ENCODE assay signal across 15 mouse cellular contexts in genomic region chr13:58189473-58189872, GRCm38 (mm10). TPM values are rescaled to one million over a fixed set of nuclear protein-coding genes. Genes with fewer than 3 reads are reported as not detected.
DNase-seq lines count a peak whose midpoint lies in the region; ATAC-seq and TF ChIP-seq lines count a peak whose summit lies in the region.
"Had no signal": no experiment of that assay in that cellular context is flagged by ENCODE, and none has a peak within 500 bp of the region (broad histone marks: within the 10 kb centered on the region; RNA-seq: fewer than 3 reads in every experiment).

No protein-coding gene starts in this region.

- no peak for TF ChIP-seq CTCF in stomach, postnatal 0 days (IDR thresholded peaks at IDR 0.05; ENCODE audit: low read depth)
- no peak for TF ChIP-seq CTCF in gastrocnemius, adult 2 months (IDR thresholded peaks at IDR 0.05)

- no peak for ATAC-seq in forebrain, embryonic 13.5 days
- ATAC-seq in forebrain, embryonic 12.5 days (ENCODE audit: low FRiP score) = no peak
- peak; percentile 61 for ATAC-seq in liver, embryonic 15.5 days (ENCODE audit: insufficient read depth)
- no peak for ATAC-seq in liver, embryonic 12.5 days
- ATAC-seq in stomach, postnatal 0 days (ENCODE audit: low FRiP score, low TSS enrichment) = peak; percentile 60; the same call in 1 of the 2 replicates

- intact Hi-C loops in gastrocnemius, adult 2 months (cut with DNase I) = no loop called here

- H3K27me3 ChIP-seq in forebrain, embryonic 13.5 days = no peaks in the 10 kb centered on the region
- H3K27me3 ChIP-seq in forebrain, embryonic 12.5 days = no peaks in the 10 kb centered on the region
- H3K27me3 ChIP-seq in liver, embryonic 15.5 days = no peaks in the 10 kb centered on the region
- no peaks in the 10 kb centered on the region for H3K27me3 ChIP-seq in liver, embryonic 12.5 days (replicated peaks)
- no peaks in the 10 kb centered on the region for H3K27me3 ChIP-seq in stomach, postnatal 0 days (ENCODE audit: control insufficient read depth, insufficient read depth, low read length)
- H3K27me3 ChIP-seq: heart, embryonic 13.5 days; hindbrain, embryonic 12.5 days had no signal

- no peak for TF ChIP-seq EP300 in stomach, postnatal 0 days (optimal IDR thresholded peaks at IDR 0.05)

- DNase-seq in left cerebral cortex, adult 18-20 months (ENCODE audit: low spot score in 2 of 2) = peak; percentile 17 to 49
- no peak for DNase-seq in stomach, postnatal 0 days (ENCODE audit: low spot score)
- no peak for DNase-seq in cerebellum, adult 9-10 months
- DNase-seq in gastrocnemius, adult 2 months = no peak
- DNase-seq: cerebellum, adult 2 months; lung, postnatal 10 days; thymus, adult 18-20 months had no signal

- no peak overlapping the region for H3K4me2 ChIP-seq in forebrain, embryonic 13.5 days
- H3K4me2 ChIP-seq in forebrain, embryonic 12.5 days = no peak overlapping the region
- H3K4me2 ChIP-seq in liver, embryonic 15.5 days = no peak overlapping the region
- no peak overlapping the region for H3K4me2 ChIP-seq in liver, embryonic 12.5 days
- H3K4me2 ChIP-seq in stomach, postnatal 0 days (replicated peaks; ENCODE audit: low read depth) = no peak overlapping the region
- H3K4me2 ChIP-seq: heart, embryonic 13.5 days; hindbrain, embryonic 12.5 days had no signal

- no peaks in the 10 kb centered on the region for H3K4me1 ChIP-seq in forebrain, embryonic 13.5 days
- H3K4me1 ChIP-seq in forebrain, embryonic 12.5 days = peaks cover 3% of the 10 kb centered on the region; the same call in 1 of the 2 replicates
- H3K4me1 ChIP-seq in liver, embryonic 15.5 days (replicated peaks) = peaks cover 7% of the 10 kb centered on the region
- H3K4me1 ChIP-seq in liver, embryonic 12.5 days = no peaks in the 10 kb centered on the region
- H3K4me1 ChIP-seq in stomach, postnatal 0 days (replicated peaks; ENCODE audit: control insufficient read depth, insufficient read depth) = no peaks in the 10 kb centered on the region
- H3K4me1 ChIP-seq: hindbrain, embryonic 12.5 days had no signal

- no peak overlapping the region for H3K9ac ChIP-seq in forebrain, embryonic 13.5 days
- H3K9ac ChIP-seq in forebrain, embryonic 12.5 days = no peak overlapping the region
- H3K9ac ChIP-seq in liver, embryonic 15.5 days = no peak overlapping the region
- H3K9ac ChIP-seq in liver, embryonic 12.5 days = no peak overlapping the region
- H3K9ac ChIP-seq in stomach, postnatal 0 days (ENCODE audit: low read length) = no peak overlapping the region
- H3K9ac ChIP-seq: heart, embryonic 13.5 days; hindbrain, embryonic 12.5 days had no signal

- WGBS in forebrain, embryonic 13.5 days = 80% methylated on average over 5 of the region's 5 CpGs
- WGBS in forebrain, embryonic 12.5 days = 85% methylated on average over 5 of the region's 5 CpGs
- WGBS in liver, embryonic 15.5 days (ENCODE audit: insufficient replicate concordance) = 67% methylated on average over 5 of the region's 5 CpGs
- 70% methylated on average over 5 of the region's 5 CpGs for WGBS in liver, embryonic 12.5 days (ENCODE audit: insufficient replicate concordance)
- 52% methylated on average over 5 of the region's 5 CpGs for WGBS in stomach, postnatal 0 days

- no peaks in the 10 kb centered on the region for H3K9me3 ChIP-seq in forebrain, embryonic 13.5 days (replicated peaks)
- no peaks in the 10 kb centered on the region for H3K9me3 ChIP-seq in forebrain, embryonic 12.5 days
- H3K9me3 ChIP-seq in liver, embryonic 15.5 days (replicated peaks) = no peaks in the 10 kb centered on the region
- no peaks in the 10 kb centered on the region for H3K9me3 ChIP-seq in liver, embryonic 12.5 days (replicated peaks)
- no peaks in the 10 kb centered on the region for H3K9me3 ChIP-seq in stomach, postnatal 0 days (ENCODE audit: control insufficient read depth, low read length)
- H3K9me3 ChIP-seq: heart, embryonic 13.5 days; hindbrain, embryonic 12.5 days; midbrain, embryonic 10.5 days had no signal

- peak overlapping the region; percentile 10; the same call in 1 of the 2 replicates for H3K27ac ChIP-seq in forebrain, embryonic 13.5 days
- H3K27ac ChIP-seq in forebrain, embryonic 12.5 days = no peak overlapping the region
- H3K27ac ChIP-seq in liver, embryonic 15.5 days (replicated peaks) = no peak overlapping the region
- H3K27ac ChIP-seq in liver, embryonic 12.5 days = no peak overlapping the region
- H3K27ac ChIP-seq in stomach, postnatal 0 days (replicated peaks) = no peak overlapping the region
- H3K27ac ChIP-seq in gastrocnemius, adult 2 months = no peak overlapping the region
- H3K27ac ChIP-seq: heart, embryonic 13.5 days; hindbrain, embryonic 12.5 days; midbrain, embryonic 10.5 days had no signal

- no peak overlapping the region for H3K4me3 ChIP-seq in forebrain, embryonic 13.5 days
- H3K4me3 ChIP-seq in forebrain, embryonic 12.5 days (replicated peaks) = no peak overlapping the region
- no peak overlapping the region for H3K4me3 ChIP-seq in liver, embryonic 15.5 days (replicated peaks)
- no peak overlapping the region for H3K4me3 ChIP-seq in liver, embryonic 12.5 days
- no peak overlapping the region for H3K4me3 ChIP-seq in stomach, postnatal 0 days (ENCODE audit: low read depth, low read length)
- H3K4me3 ChIP-seq in gastrocnemius, adult 2 months = no peak overlapping the region
- H3K4me3 ChIP-seq: erythroblast, embryonic 14.5 days; heart, embryonic 13.5 days; hindbrain, embryonic 12.5 days; midbrain, embryonic 10.5 days had no signal

- H3K36me3 ChIP-seq in forebrain, embryonic 13.5 days (ENCODE audit: poor library complexity, severe bottlenecking) = peaks cover 65% of the 10 kb centered on the region
- peaks cover 60% of the 10 kb centered on the region for H3K36me3 ChIP-seq in forebrain, embryonic 12.5 days (replicated peaks)
- H3K36me3 ChIP-seq in liver, embryonic 15.5 days (replicated peaks) = peaks cover 69% of the 10 kb centered on the region
- peaks cover 86% of the 10 kb centered on the region for H3K36me3 ChIP-seq in liver, embryonic 12.5 days
- peaks cover 6% of the 10 kb centered on the region; the same call in 1 of the 2 replicates for H3K36me3 ChIP-seq in stomach, postnatal 0 days (ENCODE audit: control insufficient read depth, insufficient read depth, low read length)

RNA-seq across cellular contexts. Expression of gene Ubqln1, which starts 26.0 kb away (rescaled TPM):
- polyA plus RNA-seq in forebrain, embryonic 13.5 days (2015; fragmentation: Nextera tagmentation; extraction: Ambion mirVana) = 123 TPM in 2 replicates
- 162 and 172 TPM in 2 replicates for polyA plus RNA-seq in forebrain, embryonic 12.5 days (2016; fragmentation: Nextera tagmentation; extraction: Ambion mirVana)
- polyA plus RNA-seq in liver, embryonic 15.5 days (2015; fragmentation: Nextera tagmentation; extraction: Ambion mirVana) = 42.4 and 45.2 TPM in 2 replicates
- 83.3 and 83.6 TPM in 2 replicates for polyA plus RNA-seq in liver, embryonic 12.5 days (2016; fragmentation: Nextera tagmentation; extraction: Ambion mirVana)
- 100 to 1,000 TPM; 155 to 162 TPM for total RNA-seq in left cerebral cortex, adult 18-20 months (2021)
- 61.4 and 65.4 TPM in 2 replicates for polyA plus RNA-seq in stomach, postnatal 0 days (2015; fragmentation: Nextera tagmentation; extraction: Ambion mirVana)
- 10 to 100 TPM; 49.0 to 51.9 TPM for total RNA-seq in gastrocnemius, adult 2 months (2021)

RNA-seq across cellular contexts. Expression of gene Idnk, which starts 32.0 kb away (rescaled TPM):
- polyA plus RNA-seq in forebrain, embryonic 13.5 days (2015; fragmentation: Nextera tagmentation; extraction: Ambion mirVana) = 66.5 and 73.2 TPM in 2 replicates
- polyA plus RNA-seq in forebrain, embryonic 12.5 days (2016; fragmentation: Nextera tagmentation; extraction: Ambion mirVana) = 54.7 and 59.5 TPM in 2 replicates
- 17.2 and 18.8 TPM in 2 replicates for polyA plus RNA-seq in liver, embryonic 15.5 days (2015; fragmentation: Nextera tagmentation; extraction: Ambion mirVana)
- 24.6 and 25.8 TPM in 2 replicates for polyA plus RNA-seq in liver, embryonic 12.5 days (2016; fragmentation: Nextera tagmentation; extraction: Ambion mirVana)
- 10 to 100 TPM; 29.6 to 33.2 TPM for total RNA-seq in left cerebral cortex, adult 18-20 months (2021)
- polyA plus RNA-seq in stomach, postnatal 0 days (2015; fragmentation: Nextera tagmentation; extraction: Ambion mirVana) = 35.0 and 37.5 TPM in 2 replicates
- 10 to 100 TPM in 1 of 2 experiments, 1 to 10 TPM in 1; 8.0 to 10.8 TPM for total RNA-seq in gastrocnemius, adult 2 months (2021)

Comparison
In these comparisons a context has a peak if more than half of its experiments do, and no peak if none do; other contexts are left out.
1. ATAC-seq: peak in liver, embryonic 15.5 days (single experiment) and stomach, postnatal 0 days (single experiment); none in forebrain, embryonic 13.5 days (single experiment), forebrain, embryonic 12.5 days (single experiment) and liver, embryonic 12.5 days (single experiment).
2. DNase-seq: peak in left cerebral cortex, adult 18-20 months (2 of 2); none in stomach, postnatal 0 days (single experiment), cerebellum, adult 9-10 months (single experiment) and gastrocnemius, adult 2 months (single experiment).